Mouse (Mus musculus) layer of hippocampus, postnatal 10 days (tissue): ENCODE measurements at regions not wholly inside any gene's neighbourhood (a gene's known extent, or its start where the extent isn't known, plus 50 kb on each side); places are given as distances from the start of the nearest gene placed in this dataset.

Experiments used
- DNase-seq, 2 experiments: peaks; one replicate each; pipeline ENCODE4 v3.0.0; 2021; ENCODE audit warnings: low spot score in 2 of 2

GRCm38 (mm10) chr15:97462006-97462405 is 214.9 kb upstream of the Amigo2 start:
- no peak for DNase-seq

- no peak for DNase-seq
Observed at GRCm38 (mm10) chr15:97461060-97461459, 214.0 kb upstream of the Amigo2 start.

- no peak for DNase-seq
Observed at GRCm38 (mm10) chr15:97460360-97460719, 213.3 kb upstream of the Amigo2 start.

DNA sequence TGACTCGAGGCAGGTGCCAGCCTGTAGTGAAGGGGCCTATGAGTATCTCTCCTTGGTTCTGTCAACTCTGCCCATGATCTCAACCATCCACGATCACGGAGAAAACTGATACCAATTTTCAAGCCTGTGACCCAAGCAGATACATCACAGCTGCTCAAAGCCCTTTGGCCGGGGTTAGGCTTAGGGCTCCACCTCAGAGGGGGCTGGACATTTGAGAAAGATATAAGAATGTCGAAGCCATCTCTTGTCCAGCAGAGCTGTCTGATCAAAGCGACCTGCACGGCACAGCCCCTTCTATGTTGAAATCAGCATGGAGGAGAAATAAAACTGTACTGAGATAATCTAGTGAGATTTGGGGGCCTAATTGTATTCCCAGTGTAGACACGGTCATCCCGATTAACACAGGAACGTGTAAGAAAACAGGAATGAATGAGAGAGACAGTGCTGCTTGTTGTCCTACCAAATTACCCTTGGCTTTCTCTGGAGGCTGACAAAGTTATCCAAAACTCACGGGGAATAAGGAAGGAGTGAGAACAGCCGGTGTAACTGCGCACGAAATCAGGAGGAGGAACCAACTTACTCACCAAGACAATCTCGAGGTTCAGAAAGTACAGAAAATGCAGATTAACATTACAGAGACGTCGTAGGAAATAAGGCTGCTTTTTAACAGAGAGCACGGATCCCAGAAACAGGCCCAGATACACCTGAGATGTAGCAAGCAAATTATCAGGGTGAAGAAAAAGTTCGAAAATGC is 212.7 kb upstream of the Amigo2 start:
- DNase-seq: no peak

DNA sequence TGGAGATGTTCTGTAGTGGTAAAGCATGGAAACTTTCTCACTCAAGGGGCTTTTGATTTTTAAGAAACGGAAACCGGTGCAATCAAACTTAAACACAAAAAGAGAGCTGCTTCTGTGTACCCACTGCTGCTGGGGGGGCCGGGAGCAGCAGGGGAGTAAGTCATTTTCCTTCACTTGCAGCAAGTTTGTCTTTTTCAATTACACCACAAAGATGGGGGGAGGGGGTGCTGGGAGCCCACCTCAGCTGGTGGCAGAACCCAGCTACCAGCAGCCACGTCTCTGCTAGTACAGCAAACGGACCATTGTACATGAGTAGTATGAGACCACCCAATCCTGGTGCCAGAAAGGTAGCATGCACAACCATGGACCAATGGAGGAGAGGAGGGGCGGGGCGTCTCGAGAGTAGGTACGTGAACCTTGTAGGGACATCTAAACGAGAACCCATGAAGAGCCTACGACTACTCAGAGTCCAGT is 211.7 kb upstream of the Amigo2 start:
- DNase-seq: no peak

DNA sequence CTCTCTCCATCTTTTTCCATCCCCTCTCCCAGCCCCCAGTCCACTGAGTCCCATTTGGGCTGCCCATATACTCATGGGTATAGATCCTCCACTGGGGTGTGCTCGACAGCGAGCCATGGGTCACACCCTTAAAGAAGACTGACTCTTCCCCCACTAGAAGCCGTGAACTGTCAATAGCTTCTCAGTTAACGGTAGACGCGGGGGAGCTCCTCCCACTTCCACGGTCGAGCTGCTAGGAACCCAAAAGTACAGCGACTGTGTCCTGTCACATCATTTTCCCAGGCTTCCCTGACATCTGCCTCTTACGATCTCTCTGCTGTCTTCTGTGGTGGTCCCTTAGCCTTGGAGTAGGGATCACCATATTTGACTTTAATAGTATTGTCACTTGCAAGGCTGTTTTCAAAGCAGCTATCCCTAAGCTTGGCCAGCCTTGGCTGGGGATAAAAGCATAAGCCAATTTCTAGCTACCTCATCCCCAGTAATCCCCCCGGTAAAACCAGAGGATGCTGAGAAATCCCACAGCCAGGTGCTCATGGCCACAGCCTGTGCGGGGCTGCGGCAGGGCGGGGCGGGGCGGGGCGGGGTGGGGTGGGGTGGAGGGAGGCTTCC is 211.2 kb upstream of the Amigo2 start:
- DNase-seq: no peak

GRCm38 (mm10) chr15:97457468-97457867 is 210.4 kb upstream of the Amigo2 start:
- DNase-seq: no peak

DNA sequence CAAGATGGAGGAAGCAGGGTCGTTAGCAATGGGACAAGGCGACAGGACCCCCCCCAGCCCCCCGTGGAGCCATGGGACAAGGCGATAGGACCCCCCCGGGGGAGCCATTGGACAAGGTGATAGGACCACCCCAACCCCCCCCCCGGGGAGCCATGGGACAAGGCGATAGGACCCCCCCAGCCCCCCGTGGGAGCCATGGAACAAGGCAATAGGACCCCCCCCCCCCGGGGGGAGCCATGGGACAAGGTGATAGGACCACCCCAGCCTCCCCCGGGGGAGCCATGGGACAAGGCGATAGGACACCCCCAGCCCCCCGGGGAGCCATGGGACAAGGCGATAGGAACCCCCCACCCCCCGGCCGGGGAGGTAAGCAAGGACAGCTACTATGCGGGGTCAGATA is 209.9 kb upstream of the Amigo2 start:
- no peak for DNase-seq

DNA sequence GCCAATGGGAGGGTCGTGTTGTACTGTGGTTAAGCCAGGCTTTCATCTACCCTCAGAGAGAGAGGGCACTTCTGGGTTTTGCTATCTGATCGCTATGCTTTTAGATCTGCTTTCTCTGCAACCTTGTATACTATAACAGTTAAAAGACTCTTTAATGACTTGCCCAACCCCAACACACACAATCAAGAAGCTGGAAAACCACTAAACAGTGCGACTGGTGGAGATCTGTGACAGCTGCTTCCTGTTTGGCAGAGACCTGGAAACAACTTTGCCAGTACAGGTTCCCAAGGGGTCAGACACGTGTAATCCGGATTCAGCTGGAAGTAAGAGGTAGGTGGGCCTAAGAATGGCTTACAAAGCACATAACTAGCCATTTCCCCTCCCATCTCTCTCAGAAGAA is 208.6 kb upstream of the Amigo2 start:
- no peak for DNase-seq

GRCm38 (mm10) chr15:97449724-97450123 is 202.6 kb upstream of the Amigo2 start:
- DNase-seq: no peak

DNA sequence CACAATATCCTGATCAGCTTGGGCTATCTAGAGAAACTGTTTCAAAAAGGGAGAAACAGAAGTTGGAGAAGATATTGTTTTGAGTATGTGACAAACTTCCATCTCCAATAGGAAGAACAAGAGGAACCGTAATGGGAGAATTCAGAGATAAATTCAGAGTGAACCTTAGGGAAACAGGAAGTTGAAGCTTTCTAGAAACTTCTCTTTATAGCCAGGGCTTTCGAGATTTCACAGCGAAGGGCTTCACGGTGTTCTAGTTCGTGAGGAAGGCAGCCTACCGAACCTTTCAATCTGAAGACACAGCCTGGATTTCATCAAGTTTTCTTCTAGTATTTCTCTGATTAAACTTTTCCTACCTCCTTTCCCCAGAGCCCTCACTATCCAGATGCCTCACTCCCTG is 201.9 kb upstream of the Amigo2 start:
- DNase-seq: no peak

DNA sequence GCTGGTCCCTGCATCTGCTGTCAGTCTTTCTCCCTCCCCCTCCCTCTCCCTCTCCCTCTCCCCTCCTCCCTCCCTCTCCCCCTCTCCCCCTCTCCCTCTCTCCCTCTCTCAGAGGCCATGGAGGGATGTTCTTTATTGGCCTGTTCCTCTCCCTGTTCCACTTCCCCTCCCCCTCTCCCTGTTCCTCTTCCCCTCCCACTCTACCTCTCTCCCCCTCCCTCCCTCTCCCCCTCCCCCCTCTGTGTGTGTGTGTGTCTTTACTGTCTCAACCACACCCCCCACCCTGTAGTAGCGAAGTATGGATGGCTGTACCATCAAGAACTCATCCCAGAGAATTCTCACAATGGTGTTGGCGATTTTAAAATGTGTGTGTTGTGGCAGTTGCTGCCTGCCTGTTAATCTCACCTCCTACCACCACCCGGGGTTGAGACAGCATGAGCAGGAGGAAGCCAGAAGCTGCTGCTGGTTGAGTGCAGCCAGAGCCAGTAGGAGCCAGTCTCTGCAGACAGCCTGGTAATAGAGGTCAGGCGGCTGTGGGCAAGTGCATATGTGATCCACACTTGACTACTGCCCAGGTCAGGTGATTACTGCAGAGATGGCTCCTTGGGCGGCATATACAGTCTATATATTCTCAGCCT is 201.3 kb upstream of the Amigo2 start:
- no peak for DNase-seq

GRCm38 (mm10) chr15:97446181-97446580 is 199.1 kb upstream of the Amigo2 start:
- no peak for DNase-seq

DNA sequence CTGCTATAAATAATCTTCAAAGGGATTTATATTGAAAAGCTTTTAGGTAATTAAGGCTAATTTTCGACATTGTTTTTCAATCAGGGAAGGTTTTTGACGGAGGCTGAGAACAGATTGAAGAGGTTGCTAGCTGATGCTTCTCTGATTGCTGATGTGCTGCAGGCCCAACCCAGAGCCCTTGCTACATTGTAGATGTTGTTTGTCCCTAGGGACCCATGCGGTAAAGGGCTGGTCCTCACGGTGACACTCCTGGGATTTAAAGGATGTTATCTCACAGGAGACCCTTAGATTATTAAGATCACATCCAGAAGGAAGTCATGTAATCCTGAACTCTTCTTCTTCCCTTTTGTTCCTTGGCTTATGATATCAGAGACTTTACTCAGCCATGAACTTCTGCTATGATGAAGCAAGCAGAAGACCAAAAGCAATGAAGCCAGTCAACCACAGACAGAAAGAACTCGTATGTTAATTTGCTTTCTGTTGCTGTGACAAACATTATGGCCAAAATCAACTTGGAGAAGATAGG is 191.2 kb upstream of the Amigo2 start:
- no peak for DNase-seq
